Mouse (Mus musculus) lung, postnatal 0 days (tissue): ENCODE data around the gene Ssbp3.

Experiments used
- CTCF ChIP-seq: IDR thresholded peaks from 2 replicates; pipeline ENCODE4 v1.5.1; 2016; ENCODE audit warnings: antibody characterized with exemption, mild to moderate bottlenecking
- EP300 ChIP-seq: IDR thresholded peaks from 2 replicates; pipeline ENCODE4 v1.6.1; 2016; ENCODE audit warnings: antibody characterized with exemption, mild to moderate bottlenecking, control low read depth

- TF ChIP-seq CTCF: no peak
- TF ChIP-seq EP300: no peak
Measured at GRCm38 (mm10) chr4:107008161-107008560, 97.7 kb downstream of the Ssbp3 start.
